Mouse (Mus musculus) cerebral cortex, adult 2 months (tissue): ENCODE results near the gene Kcnc1.

Experiments used
- WGBS: fragments of 180-500 bp; shearing (Covaris S2); methylation state at CpG from one replicate; pipeline ENCODE4 v1.1.7; 2018; 5-methylcytosine and 5-hydroxymethylcytosine counted together

Kcnc1 gene

DNA sequence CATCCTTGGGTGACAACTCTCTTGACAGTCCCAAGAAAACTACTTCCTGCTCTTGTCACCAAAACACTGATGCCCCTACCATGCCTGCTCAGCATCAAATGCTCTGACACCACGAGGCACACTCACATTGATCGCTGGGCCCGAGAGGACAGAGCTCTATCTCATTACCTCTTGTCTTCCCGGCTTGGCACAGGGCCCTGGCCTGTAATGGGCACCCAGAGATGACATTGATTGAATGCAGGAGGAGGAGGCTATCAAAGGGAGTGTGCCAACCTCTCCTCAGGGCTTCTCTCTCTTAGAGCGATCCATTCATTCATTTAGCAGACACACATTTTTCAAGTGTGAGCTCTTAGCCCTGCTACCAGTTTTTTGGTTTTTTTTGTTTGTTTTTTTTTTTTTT, 79.2 kb downstream of the Kcnc1 start:
- 76% methylated on average over 5 of the region's 5 CpGs for WGBS

DNA sequence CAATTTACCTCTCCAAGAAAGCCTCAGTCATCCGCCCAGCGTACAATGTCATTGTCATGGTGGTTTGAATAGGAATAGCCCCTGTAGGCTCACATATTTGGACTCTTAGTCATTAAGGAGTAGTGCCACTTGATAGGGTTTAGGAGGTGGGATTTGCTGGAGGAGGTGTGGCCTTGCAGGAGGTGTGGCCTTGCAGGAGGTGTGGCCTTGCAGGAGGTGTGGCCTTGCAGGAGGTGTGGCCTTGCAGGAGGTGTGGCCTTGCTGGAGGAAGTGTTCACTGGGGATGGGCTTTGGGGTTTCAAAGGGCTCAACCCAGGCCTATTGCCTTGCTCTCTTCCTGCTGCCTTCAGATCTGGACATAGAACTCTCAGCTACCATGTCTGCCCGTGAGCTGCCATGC, 81.2 kb downstream of the Kcnc1 start:
- 93% methylated on average over 3 of the region's 3 CpGs for WGBS

- WGBS, result 32% methylated on average over 6 of the region's 6 CpGs
These were observed 83.5 kb downstream of the Kcnc1 start for GRCm38 (mm10) chr7:46479793-46480192.

- 72% methylated on average over 2 of the region's 2 CpGs for WGBS
These were observed 85.8 kb downstream of the Kcnc1 start for GRCm38 (mm10) chr7:46482099-46482531.

DNA sequence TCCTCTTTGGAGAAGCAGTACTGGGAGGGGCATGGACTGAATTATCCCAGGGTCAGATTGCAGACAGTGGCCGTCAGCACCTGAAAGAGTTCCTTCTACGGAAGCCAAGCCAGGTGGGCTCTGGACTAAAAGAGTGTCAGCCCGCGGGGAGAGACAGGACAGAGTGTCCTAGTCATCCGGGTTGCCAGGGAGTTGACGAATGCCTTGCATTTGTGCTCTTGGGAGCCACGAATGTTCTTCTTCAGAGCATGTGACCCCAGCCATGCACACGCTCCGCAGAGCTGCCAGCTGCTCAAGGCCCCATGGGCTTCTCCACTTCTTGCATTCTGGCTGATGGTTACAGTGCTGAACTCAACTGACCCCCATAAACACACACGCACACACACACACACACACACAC, 86.8 kb downstream of the Kcnc1 start:
- 86% methylated on average over 10 of the region's 10 CpGs for WGBS

GRCm38 (mm10) chr7:46484223-46484622, 87.9 kb downstream of the Kcnc1 start:
- WGBS, result 84% methylated on average over 6 of the region's 6 CpGs

GRCm38 (mm10) chr7:46486761-46487160, 90.5 kb downstream of the Kcnc1 start:
- WGBS, result 76% methylated on average over 5 of the region's 5 CpGs

DNA sequence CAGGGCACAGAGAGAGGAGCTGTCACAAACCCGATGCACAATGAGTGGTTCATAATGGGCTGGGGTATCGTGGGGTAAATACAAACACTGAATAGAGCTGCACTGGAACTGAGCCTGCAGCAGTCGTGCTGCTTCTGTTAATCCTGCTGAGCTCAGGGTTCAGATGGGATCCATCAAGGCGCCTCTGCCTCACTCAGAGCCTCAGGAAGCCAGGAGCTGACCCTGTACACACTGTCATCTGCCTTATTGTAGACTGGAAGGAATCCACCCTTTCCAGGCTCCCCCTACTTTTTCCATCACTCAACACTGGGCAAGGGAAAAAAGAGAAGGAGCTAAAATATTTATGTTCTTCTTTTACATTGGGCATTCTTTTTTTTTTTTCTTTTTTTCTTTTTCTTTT, 91.1 kb downstream of the Kcnc1 start:
- 67% methylated on average over 4 of the region's 4 CpGs for WGBS
